Mouse (Mus musculus): ENCODE measurements around the gene Med6.

- no peak for TF ChIP-seq CTCF (IDR thresholded peaks at IDR 0.05; ENCODE audit: extremely low read depth, insufficient read depth, insufficient read length, insufficient replicate concordance)
- TF ChIP-seq POLR2A (IDR thresholded peaks at IDR 0.05; ENCODE audit: low read depth, low read length), result no peak
Observed at GRCm38 (mm10) chr12:81533029-81533419, 61.8 kb downstream of the Med6 start.

Data from spleen, adult 2 months (tissue).